Mouse (Mus musculus): ENCODE measurements around the gene Ccdc137. TPM values are rescaled to one million over a fixed set of nuclear protein-coding genes. Genes with fewer than 3 reads are reported as not detected.

The Ccdc137 gene
- total RNA-seq, 2 experiments from 2014 or later = 25.3 to 31.8 TPM

GRCm38 (mm10) chr11:120500357-120500756, 42.4 kb downstream of the Ccdc137 start:
- DNase-seq = no peak

- DNase-seq = no peak
Observed at GRCm38 (mm10) chr11:120501018-120501417, 43.1 kb downstream of the Ccdc137 start.

- no peak for DNase-seq
Observed at GRCm38 (mm10) chr11:120501701-120502100, 43.8 kb downstream of the Ccdc137 start.

- no peak for DNase-seq
Observed at GRCm38 (mm10) chr11:120505661-120506060, 47.7 kb downstream of the Ccdc137 start.

- no peak for DNase-seq
Observed at GRCm38 (mm10) chr11:120506899-120507298, 49.0 kb downstream of the Ccdc137 start.

- no peak for DNase-seq
Observed at GRCm38 (mm10) chr11:120507611-120508289, 49.8 kb downstream of the Ccdc137 start.

- DNase-seq = no peak
Observed at GRCm38 (mm10) chr11:120508290-120508870, 50.5 kb downstream of the Ccdc137 start.

- no peak for DNase-seq
Observed at GRCm38 (mm10) chr11:120509940-120510339, 52.0 kb downstream of the Ccdc137 start.

GRCm38 (mm10) chr11:120510375-120511030, 52.6 kb downstream of the Ccdc137 start:
- no peak for DNase-seq

GRCm38 (mm10) chr11:120512790-120513453, 55.0 kb downstream of the Ccdc137 start:
- no peak for DNase-seq

Other genes with a start within 250 kb of the Ccdc137 start
- 10 to 100 TPM; 19.6 to 20.0 TPM for gene Bahcc1, start 225.2 kb upstream of the Ccdc137 start, total RNA-seq (2021)
- 1,000 to 10,000 TPM; 1,262 to 1,401 TPM for gene Actg1, start 109.6 kb upstream of the Ccdc137 start, total RNA-seq (2021)
- gene Fscn2, start 96.6 kb upstream of the Ccdc137 start, total RNA-seq (2021) = 1 to 10 TPM in 1 of 2 experiments, not detected in 1; 1.0 TPM
- gene Faap100, start 79.4 kb upstream of the Ccdc137 start, total RNA-seq (2021) = 10 to 100 TPM; 17.3 to 21.6 TPM
- 10 to 100 TPM; 59.9 to 64.4 TPM for gene Nploc4, start 20.4 kb upstream of the Ccdc137 start, total RNA-seq (2021)
- gene Tspan10, start 15.5 kb upstream of the Ccdc137 start, total RNA-seq (2021) = under 1 TPM in 1 of 2 experiments, not detected in 1; 0.30 TPM
- under 1 TPM; 0.48 to 0.90 TPM for gene Pde6g, start 4.6 kb upstream of the Ccdc137 start, total RNA-seq (2021)
- gene Oxld1, start within 50 bp of the Ccdc137 start, total RNA-seq (2021) = 10 to 100 TPM; 13.2 to 15.6 TPM
- gene Arl16, start 9.5 kb downstream of the Ccdc137 start, total RNA-seq (2021) = 10 to 100 TPM; 48.3 to 49.8 TPM
- gene Mrpl12, start 26.5 kb downstream of the Ccdc137 start, total RNA-seq (2021) = 10 to 100 TPM; 70.4 to 71.7 TPM
- 10 to 100 TPM; 18.7 to 20.4 TPM for gene Slc25a10, start 33.7 kb downstream of the Ccdc137 start, total RNA-seq (2021)
- under 1 TPM; 0.15 to 0.18 TPM for gene Gcgr, start 72.6 kb downstream of the Ccdc137 start, total RNA-seq (2021)
- gene Mcrip1, start 91.6 kb downstream of the Ccdc137 start, total RNA-seq (2021) = 10 to 100 TPM; 71.3 to 71.6 TPM
- not detected for gene Ppp1r27, start 93.0 kb downstream of the Ccdc137 start, total RNA-seq (2021)
- 100 to 1,000 TPM; 118 to 122 TPM for gene P4hb, start 115.1 kb downstream of the Ccdc137 start, total RNA-seq (2021)
- gene Arhgdia, start 123.5 kb downstream of the Ccdc137 start, total RNA-seq (2021) = 100 to 1,000 TPM; 266 to 282 TPM
- 10 to 100 TPM; 60.0 to 67.6 TPM for gene Alyref, start 140.2 kb downstream of the Ccdc137 start, total RNA-seq (2021)
- gene Anapc11, start 140.3 kb downstream of the Ccdc137 start, total RNA-seq (2021) = 100 to 1,000 TPM in 1 of 2 experiments, 10 to 100 TPM in 1; 85.0 to 103 TPM
- gene Npb, start 150.4 kb downstream of the Ccdc137 start, total RNA-seq (2021) = 1 to 10 TPM; 1.2 to 1.8 TPM
- gene Pcyt2, start 159.8 kb downstream of the Ccdc137 start, total RNA-seq (2021) = 100 to 1,000 TPM; 138 to 157 TPM
- 10 to 100 TPM; 40.7 to 41.5 TPM for gene Sirt7, start 167.1 kb downstream of the Ccdc137 start, total RNA-seq (2021)
- 10 to 100 TPM; 77.3 to 86.3 TPM for gene Mafg, start 175.5 kb downstream of the Ccdc137 start, total RNA-seq (2021)
- 1 to 10 TPM; 1.8 to 2.1 TPM for gene Pycr1, start 185.7 kb downstream of the Ccdc137 start, total RNA-seq (2021)
- gene Myadml2, start 190.0 kb downstream of the Ccdc137 start, total RNA-seq (2021) = 1 to 10 TPM; 4.2 to 4.4 TPM
- 1 to 10 TPM; 3.6 to 3.7 TPM for gene Notum, start 203.1 kb downstream of the Ccdc137 start, total RNA-seq (2021)
- gene Aspscr1, start 214.9 kb downstream of the Ccdc137 start, total RNA-seq (2021) = 10 to 100 TPM; 45.6 to 47.6 TPM